Mouse (Mus musculus) mature B cell (primary cell): ENCODE data around the gene Ugt1a5.

Experiments used
- in situ Hi-C: fragments of 300-500 bp; cut with MboI; formaldehyde crosslinking; loops from 2 replicates; pipeline ENCODE4 v1.14.3; 2019

Gene Ugt1a5

DNA sequence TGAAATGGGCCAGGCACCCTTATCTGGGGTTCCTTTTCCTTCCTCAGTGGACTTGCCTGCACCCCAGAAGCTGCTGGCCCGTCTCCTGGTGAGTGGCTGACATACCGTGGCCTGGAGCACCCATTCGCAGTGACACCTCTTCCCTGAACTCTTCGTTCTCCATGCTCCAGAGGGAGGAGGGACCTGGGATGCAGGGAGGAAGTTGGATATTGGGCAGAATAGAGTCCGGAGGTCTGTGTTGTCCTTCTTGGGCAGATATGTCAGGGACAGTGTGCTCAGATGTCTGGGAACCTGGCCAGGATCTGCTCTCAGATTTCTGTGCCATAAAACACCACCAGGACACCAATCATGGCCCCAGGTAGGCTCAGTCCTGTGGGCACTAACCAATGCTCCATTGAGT, 74.3 kb downstream of the Ugt1a5 start:
- in situ Hi-C loops = no loop called here

DNA sequence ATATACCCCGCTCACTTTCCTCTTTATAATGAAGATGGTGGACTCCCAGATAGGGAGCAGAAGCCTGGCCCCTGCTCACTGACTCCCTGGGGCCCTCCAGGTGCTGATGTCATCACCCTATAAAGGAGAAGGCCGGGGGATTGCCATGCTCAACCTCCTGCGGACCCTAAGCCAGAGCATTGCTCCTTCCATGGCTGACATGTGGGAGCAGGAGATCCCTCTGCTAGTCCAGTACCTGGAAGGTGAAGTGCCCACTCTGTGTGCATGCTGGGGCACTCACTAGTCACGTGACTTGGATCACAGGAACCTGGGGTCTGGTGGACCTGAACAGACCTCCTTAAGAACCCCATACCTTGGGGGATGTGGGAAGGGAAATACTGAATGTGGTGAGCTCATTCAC, 74.8 kb downstream of the Ugt1a5 start:
- in situ Hi-C loops = no loop called here

- in situ Hi-C loops = no loop called here
These were observed 78.0 kb downstream of the Ugt1a5 start for GRCm38 (mm10) chr1:88243861-88244260.

GRCm38 (mm10) chr1:88245881-88246280, 80.1 kb downstream of the Ugt1a5 start:
- in situ Hi-C loops = no loop called here

GRCm38 (mm10) chr1:88246386-88246785, 80.6 kb downstream of the Ugt1a5 start:
- in situ Hi-C loops = no loop called here

DNA sequence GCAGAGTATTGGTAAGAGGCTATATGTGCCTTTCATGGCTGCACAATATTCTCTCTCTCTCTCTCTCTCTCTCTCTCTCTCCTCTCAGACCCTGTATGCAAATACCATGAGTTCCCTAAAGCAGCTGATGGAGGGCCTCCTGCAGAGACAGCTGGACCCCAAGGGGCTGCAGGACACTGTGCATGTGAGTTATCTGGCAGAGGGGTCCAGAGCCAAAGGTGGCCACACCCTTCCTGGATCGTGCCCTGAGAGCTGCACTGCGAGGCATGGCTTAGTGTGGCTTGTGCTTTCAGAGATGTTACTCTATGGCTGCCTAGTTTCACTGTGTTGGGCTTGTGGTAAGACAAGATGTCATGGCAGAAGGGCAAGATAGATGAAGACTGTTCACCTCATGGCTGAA, 81.8 kb downstream of the Ugt1a5 start:
- in situ Hi-C loops = no loop called here

DNA sequence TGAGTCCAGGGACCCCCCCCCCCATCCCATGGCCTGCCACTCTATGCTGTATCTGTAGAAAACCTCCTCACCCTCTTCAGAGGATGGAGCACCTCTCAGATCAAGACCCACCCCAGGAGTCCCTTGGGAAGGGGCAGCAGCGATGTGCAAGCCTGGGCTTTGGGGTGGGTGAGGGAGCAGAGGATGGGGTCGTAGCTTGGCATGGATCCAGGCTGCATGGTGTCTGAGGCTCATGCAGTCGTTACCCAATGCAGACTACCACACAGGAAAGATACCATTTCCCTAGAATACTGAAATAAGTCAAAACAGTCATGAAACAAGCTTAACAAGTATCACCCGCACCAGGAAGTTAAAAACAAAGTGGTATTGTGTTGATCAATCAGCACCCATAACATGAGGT, 82.8 kb downstream of the Ugt1a5 start:
- in situ Hi-C loops = no loop called here

GRCm38 (mm10) chr1:88249596-88249995, 83.8 kb downstream of the Ugt1a5 start:
- in situ Hi-C loops = no loop called here

DNA sequence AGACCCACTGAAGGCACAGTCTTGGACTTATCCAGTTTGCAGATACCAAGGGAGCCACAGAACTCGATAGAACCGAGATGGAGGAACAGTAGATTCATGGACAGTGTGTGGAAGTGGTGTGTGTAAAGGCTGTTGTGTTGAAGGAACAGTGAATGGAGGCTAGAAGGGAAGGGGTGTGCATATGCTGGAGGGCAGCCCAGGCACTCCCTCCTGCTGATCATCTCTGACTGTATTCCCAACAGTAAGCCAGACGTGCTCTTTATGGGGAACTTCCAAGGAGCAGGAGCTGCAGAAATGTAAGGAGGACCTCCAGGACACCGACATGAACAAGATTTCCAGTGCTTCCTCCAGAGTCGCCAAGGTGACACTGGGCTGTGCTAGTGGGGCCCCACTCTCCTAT, 84.2 kb downstream of the Ugt1a5 start:
- in situ Hi-C loops = no loop called here

GRCm38 (mm10) chr1:88253106-88253505, 87.3 kb downstream of the Ugt1a5 start:
- in situ Hi-C loops = no loop called here

- in situ Hi-C loops = no loop called here
These were observed 87.7 kb downstream of the Ugt1a5 start for GRCm38 (mm10) chr1:88253540-88253939.

- in situ Hi-C loops = no loop called here
These were observed 89.1 kb downstream of the Ugt1a5 start for GRCm38 (mm10) chr1:88254793-88255465.

DNA sequence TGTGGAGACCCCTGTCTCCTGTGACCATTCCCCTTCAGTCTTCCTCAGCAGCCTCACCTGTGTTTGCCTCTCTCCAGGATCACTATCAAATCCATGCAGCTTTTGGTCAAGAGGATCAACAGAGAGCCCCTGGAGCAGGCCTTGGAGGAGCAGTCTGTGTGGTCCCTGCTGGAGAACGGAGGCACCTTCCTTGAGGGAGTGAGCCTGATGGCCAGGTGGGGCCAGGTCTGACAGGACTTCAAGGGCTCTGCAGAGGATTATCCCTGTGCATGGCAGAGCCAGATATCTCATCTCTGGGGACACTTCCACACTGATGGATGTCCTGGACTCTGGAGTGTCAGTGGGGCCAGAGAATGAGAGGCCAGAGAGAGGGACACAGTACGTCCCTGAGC, 89.7 kb downstream of the Ugt1a5 start:
- in situ Hi-C loops = no loop called here

DNA sequence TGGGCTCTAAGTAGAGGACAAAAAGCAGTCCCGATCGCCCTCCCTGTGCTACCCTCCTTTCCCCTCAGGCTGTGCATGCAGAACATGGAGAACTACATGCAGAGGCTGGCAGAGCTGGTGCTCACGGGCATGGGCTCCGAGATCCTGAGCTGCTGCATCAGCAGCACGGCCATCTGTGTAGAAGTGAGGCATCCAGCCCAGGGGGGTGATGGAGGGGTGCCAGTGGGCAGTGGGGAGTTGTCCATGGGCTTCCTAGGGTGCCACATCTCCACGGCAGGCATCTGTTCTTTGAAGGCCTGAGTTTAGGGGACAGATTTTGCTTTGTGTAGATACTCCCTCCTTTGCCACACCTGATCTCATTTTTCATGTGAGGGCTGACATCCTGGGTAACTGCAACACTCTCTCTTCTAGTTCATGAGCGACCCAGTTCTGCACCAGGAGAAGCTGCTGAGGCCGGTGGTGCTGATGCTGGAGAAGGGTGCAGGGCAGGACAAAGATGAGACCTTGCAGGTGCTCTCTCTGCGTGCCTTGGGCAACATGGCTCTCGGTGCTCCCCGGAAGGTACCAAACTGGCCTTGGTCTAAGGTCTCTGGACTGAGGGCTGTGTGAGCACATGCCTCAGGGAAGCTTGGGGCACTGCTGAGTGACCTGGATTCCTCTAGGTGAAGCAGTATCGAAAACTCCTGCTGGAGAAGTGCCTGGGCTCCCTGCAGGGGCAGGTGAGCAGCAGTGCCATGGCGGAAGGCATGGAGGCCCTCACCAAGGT, 90.4 kb downstream of the Ugt1a5 start:
- in situ Hi-C loops = no loop called here

GRCm38 (mm10) chr1:88256886-88257663, 91.3 kb downstream of the Ugt1a5 start:
- in situ Hi-C loops = no loop called here

- in situ Hi-C loops = no loop called here
These were observed 91.9 kb downstream of the Ugt1a5 start for GRCm38 (mm10) chr1:88257681-88258080.

DNA sequence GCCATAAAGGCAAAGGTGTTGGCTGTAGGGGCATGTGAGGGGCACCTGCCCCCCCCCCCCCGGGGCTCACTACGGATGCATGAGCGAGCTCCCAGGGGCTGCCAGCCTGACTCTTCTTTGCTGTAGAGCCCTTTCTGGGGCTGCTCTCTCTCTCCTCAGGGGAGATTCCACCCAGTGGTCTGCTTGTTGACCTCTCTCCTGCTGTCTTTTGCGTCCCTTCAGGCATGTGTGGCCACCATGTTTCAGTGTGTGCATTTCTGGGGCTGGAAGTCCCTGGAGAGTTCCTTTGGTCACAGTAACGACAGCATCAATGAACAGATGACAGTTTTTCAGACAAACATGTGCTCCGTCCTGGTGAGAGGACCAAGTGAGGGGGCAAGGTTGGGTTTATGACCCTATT, 92.5 kb downstream of the Ugt1a5 start:
- in situ Hi-C loops = no loop called here

DNA sequence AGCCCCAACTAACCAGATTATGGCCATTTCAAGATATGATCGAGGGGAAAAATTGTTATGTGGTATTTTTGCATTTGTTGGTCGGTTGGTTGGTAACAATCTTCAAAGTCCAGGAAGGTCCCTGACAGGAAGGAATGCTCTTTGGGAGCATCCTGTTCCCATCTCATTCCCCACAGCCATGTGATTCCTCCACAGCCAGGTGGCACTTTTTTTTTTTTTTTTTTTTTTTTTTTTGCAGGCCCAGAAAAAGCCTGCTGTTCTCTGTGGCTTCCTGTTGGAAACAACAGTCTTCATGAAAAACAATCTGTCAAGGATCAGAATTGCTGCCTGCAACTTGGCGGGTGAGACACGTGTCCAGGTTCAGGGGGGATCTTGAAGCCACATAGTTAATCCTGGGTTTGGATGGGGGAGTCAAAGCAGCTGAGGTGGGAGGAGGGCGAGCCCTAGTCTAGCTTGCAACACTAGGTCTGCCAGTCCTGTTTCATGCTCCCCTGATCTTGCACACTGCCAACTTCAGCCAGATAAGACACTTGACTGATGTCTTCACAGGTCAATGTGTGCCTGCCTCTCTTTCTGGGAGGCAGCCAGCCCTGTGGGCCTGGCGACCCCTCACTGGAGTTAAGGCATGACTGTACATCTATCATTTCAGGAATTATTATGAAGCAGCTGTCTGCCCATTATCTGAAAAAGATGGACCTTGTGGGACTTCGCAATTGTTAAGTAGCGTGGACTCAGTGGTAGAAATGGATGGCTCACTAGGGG, 93.2 kb downstream of the Ugt1a5 start:
- in situ Hi-C loops = no loop called here

DNA sequence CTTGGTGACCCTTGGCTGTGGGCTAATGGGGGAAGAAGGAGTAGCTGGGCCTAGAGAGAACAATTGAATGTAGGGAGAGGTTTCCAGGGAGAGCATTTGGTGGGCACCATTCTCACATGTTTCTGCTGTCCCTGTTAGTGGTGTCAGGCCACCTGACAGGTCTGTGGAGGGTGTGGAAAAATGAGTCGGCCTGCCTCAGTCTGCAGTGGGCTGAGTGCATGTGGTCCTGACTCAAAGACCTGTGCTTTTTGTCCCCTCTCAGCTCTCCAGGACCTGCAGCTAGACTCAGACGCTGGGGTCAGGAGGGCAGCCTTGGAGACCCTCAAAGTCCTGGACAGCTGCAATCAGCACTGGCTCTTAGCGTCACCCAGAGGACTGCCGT, 93.8 kb downstream of the Ugt1a5 start:
- in situ Hi-C loops = no loop called here

- in situ Hi-C loops = no loop called here
These were observed 94.3 kb downstream of the Ugt1a5 start for GRCm38 (mm10) chr1:88260114-88260513.

DNA sequence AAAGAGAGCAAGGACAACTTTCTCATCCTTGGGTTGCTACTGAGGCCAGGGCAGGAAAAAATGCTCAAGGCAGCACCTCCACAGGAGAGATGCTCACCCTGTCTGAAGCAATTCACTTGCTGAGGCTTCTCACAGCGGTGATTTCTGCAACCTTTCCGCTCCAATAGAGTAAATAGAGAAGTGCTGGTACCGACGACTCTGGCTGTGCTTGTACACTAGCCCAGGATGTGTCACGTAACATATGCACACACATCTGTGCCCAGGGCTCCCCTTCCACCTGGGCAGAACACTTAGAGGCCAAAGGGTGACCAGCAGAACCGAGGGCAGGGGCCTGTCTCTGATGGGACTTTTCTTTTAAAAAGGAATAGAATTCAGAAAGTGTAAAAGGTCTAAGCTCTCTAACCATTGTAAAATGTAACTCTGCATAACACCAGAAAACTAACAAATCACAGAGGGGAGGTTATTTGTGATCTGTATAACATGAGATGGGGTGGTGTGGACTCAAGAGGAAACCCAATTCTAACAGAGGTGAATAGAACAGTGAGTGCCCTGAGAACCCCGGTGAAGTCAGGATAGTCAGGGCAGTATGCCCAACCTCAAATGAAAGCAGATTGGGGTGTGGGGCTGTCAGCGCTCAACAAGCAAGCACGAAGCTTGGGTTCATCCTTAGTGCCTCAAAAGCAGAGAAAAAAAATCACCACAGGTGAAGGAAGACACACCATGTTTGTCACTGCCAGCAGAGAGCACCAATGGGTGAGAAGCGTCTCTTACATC, 95.0 kb downstream of the Ugt1a5 start:
- in situ Hi-C loops = no loop called here
